Mouse (Mus musculus): Measurements from ENCODE around the gene 1700061G19Rik.

The 1700061G19Rik gene

GRCm38 (mm10) chr17:56925998-56926397, 50.7 kb downstream of the 1700061G19Rik start:
- no peak for DNase-seq (ENCODE audit: extremely low spot score, low spot score)

- no peak for DNase-seq (ENCODE audit: extremely low spot score, low spot score)
Measured at GRCm38 (mm10) chr17:56929101-56929500, 53.8 kb downstream of the 1700061G19Rik start.

- DNase-seq (ENCODE audit: extremely low spot score, low spot score), result no peak
Measured at GRCm38 (mm10) chr17:56929530-56929929, 54.3 kb downstream of the 1700061G19Rik start.

GRCm38 (mm10) chr17:56930026-56930425, 54.7 kb downstream of the 1700061G19Rik start:
- DNase-seq (ENCODE audit: extremely low spot score, low spot score), result no peak

DNA sequence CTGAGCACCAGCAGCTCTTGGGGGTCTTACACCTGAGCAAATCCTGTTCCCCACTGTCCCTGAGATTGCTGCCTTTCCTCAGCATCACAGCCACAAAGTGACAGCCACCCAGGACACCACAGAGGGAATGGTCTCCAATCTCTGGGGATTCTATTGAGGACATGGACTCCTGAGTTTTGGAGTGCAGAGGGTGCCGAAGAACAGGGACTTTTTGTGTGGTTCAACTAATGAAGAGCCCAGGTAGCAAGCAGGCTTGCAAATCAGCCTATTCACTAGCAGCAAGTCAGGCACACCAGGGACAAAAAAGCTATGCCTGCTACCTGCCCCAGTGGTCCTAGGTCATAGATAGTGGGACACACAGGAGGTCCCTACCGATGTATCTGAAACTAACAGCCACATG, 58.1 kb downstream of the 1700061G19Rik start:
- no peak for DNase-seq (ENCODE audit: extremely low spot score, low spot score)

DNA sequence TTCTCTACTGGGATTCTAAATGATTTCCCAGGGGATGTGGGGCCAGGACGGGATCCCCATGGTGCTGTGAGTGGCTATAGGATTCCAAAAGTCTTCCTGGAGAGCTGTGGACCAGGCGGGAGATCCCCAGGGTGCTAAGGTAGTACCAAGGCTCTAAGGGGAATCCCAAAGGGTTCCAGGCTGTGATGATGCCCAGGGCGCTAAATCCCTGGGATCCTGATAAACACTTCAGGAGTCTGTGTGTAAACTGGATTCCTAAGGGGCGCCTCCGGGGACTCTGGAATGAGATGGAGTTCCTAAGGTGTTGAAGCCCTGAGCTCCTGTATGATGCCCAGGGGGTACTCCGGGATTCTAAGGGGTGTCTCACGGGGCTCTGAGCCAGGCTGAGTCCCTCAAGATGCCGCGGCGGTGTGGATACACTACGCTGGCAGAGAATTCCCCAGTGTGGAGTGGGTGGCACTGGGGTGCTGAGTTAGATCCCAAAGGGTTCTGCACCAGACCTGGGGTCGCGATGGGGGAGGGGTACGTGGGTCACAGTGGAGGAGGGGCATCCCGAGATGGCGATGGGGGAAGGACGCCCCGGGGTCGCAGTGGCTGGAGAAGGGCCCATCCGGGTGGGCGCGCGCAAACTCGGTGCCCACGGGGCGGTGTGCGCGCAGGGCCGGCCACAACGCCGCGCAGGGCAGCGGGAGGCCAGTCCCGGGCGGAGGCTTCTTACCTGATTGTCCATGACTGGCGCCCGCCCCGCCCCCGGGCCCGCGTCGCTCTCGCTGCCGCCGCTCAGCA, 59.5 kb downstream of the 1700061G19Rik start:
- no peak for DNase-seq (ENCODE audit: extremely low spot score, low spot score)

GRCm38 (mm10) chr17:56935363-56936131, 60.3 kb downstream of the 1700061G19Rik start, which contains the start of gene Mllt1:
Gene Mllt1 (minus strand): TSS chr17:56935415.
- peak; percentile 100 for DNase-seq (ENCODE audit: extremely low spot score, low spot score)

GRCm38 (mm10) chr17:56936731-56937130, 61.5 kb downstream of the 1700061G19Rik start:
- no peak for DNase-seq (ENCODE audit: extremely low spot score, low spot score)

All from neural tube, embryonic 10.5 days (tissue).